Mouse (Mus musculus): ENCODE results near the gene Izumo1.

DNA sequence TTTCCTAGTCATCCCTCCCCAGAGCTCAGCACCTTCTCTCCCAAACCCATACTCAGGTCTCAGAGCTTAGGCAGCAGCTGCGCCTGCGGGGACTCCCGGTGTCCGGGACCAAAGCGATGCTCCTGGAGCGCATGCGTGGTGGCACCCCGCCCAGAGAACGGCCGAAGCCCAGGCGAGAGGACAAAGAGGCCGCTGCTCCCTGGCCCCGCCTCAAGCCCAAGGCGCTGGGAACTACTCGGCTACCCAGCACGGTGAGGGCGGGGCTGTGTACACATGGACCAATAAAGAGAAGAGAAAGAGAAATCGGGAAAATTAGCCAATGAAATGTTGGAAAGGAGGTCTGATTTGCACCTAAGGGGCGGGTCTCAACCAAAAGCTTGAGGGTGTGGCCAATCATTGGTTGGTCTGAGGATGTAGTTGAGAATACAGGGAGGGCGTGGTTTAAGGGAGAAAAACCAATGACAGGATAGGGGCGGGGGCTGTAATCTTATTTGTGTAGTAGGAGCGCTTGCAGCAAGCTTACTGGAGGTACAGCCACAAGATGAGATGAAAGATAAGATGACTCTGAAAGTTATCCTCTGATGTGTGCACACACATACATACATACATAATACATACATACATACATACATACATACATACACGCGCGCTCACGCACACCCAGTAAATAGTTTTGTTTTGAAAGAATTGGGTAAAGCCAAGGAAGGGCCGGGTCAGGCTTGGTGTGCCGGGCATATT lies 22.0 kb downstream of the Izumo1 start:
- no peak for TF ChIP-seq POLR2A (IDR thresholded peaks at IDR 0.05; ENCODE audit: low read depth, low read length)
- TF ChIP-seq CTCF (conservative IDR thresholded peaks at IDR 0.05; ENCODE audit: insufficient read depth, insufficient read length, low read depth, low read length) = no peak
